Mouse (Mus musculus): Measurements from ENCODE around the gene Guca2b.
A peak's percentile ranks its signal among the peaks of the same experiment; 100 is the strongest.
"Not testable (repeated sequence)": the region's sequence is repeated elsewhere in the genome, so short reads cannot be mapped to it uniquely, and the experiment has no call there.

Gene Guca2b

DNA sequence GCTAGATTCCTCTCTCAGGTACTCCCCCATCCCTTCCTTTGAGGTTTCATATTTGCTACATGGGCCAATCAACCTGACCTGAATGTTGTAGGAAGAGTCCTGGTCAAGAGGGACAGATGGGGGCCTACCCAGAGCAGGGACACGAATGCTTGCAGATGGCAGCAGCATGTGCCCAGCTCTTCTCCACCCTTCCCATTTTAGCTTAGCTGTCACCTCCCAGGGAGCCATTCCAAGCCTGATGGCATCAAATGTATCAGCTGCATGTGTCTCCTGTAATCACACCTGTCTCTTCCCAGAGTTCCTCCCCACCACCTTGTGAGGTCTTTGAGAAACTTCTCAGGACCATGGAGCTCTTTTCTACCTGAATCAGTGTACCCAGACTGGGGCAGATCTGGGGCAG is 1.7 kb downstream of the Guca2b start:
- no peak for DNase-seq (ENCODE audit: low spot score in 2 of 2)

DNA sequence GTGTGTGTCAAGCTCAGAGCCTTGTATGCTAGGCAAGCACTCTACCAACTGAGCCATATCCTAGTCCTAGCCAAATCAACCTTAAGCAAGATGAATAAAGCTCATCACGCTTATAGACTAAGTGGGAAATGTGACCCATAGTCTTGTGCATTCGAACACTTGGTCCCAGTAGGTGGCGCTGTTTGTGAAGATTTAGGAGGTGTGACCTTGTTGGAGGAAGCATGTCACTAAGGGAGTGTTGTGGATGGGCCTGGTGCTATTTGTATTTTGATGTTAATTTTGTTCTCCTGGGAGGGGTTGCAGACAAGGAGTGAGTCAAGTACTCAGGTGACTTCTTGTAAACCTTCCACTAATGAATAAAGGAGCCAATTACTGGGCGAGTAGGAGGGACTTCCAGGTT is 16.1 kb downstream of the Guca2b start:
- DNase-seq (ENCODE audit: low spot score in 2 of 2): no peak

DNA sequence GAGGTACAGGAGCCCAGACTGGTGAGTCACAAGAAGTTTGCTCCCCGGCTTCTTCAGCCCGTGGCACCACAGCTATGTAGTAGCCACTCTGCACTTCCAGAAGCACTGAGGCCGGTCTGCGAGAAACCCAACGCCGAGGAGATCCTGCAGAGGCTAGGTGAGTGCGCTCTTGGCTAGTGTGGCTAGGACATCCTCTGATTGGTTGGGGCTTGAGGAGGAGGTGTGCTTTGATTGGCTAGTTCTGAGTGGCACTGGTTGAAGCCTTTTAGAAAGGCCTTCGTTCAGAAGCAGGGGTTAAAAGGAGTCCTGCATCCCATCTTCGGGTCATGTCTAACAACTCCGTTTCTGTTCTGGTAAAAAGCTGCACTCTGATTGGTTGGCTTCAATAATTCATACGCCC is 20.1 kb downstream of the Guca2b start:
- no peak for DNase-seq (ENCODE audit: low spot score in 2 of 2)

DNA sequence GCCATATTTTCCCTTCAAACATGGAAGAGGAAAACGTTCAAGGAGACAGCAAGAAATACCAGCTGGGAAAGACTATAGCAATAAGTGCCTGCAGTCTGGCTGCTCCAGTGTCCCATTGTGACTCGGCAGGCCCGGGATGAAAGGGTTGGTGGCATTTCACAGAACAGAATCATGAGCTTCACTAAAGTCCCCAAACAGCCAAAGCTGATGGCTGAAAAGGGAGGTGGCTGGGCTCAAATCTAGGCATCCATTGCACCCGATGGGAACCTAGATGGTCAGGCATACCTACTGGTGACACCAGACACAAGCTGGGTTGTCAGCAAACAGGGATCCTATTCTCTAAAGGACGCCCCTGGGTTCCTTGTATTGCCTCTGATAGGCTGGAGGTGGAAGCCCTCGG is 20.8 kb downstream of the Guca2b start:
- no peak for DNase-seq (ENCODE audit: low spot score in 2 of 2)

- DNase-seq (ENCODE audit: low spot score in 2 of 2): peak; percentile 55 to 70
These were observed 21.4 kb downstream of the Guca2b start, which contains the start of gene Guca2a for GRCm38 (mm10) chr4:119637176-119637845. Gene Guca2a (plus strand): TSS chr4:119637704.

- DNase-seq (ENCODE audit: low spot score in 2 of 2): no peak
These were observed 22.0 kb downstream of the Guca2b start for GRCm38 (mm10) chr4:119636731-119637130.

DNA sequence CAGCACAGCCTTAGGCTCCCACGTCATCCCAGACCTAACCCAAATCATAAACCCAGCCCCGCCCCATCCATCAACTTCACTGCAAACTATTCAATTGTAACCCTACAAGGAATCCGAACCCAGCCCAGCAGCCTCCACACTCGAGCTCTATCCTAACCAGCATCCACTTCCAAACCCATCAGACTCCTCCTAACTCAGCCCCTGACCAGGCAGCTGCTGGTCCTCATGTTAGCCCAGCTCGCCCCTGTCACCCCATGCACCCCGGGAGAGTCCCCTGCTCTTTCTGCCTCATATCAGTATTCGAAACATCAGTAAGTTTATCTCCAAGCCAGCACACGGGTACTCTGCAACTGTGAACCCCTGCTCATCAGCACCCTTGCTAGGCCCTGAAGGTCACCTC is 23.1 kb downstream of the Guca2b start:
- DNase-seq (ENCODE audit: low spot score in 2 of 2): no peak

GRCm38 (mm10) chr4:119634908-119635660 is 23.7 kb downstream of the Guca2b start:
- DNase-seq (ENCODE audit: low spot score in 2 of 2): no peak

DNA sequence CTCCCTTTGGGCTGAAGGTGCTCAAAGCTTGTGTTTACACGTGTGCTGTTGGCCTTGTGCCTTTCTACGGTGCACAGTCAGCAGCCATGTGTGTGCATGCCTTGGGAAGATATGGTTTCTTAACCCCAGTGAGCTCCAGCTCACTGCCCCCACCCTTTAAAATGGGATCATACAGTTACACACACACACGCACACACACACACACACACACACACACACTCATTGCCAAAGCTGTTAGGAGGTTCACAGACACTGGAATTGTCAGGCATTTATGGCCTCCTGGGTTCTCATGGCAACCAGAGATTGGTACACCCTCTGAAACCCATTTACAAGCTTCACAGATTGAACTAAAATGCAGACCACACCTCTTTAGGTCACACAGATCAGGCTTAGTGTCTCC is 24.8 kb downstream of the Guca2b start:
- DNase-seq (ENCODE audit: low spot score in 2 of 2): no peak

- no peak for DNase-seq (ENCODE audit: low spot score in 2 of 2)
These were observed 25.4 kb downstream of the Guca2b start for GRCm38 (mm10) chr4:119633342-119633741.

- DNase-seq (ENCODE audit: low spot score in 2 of 2): no peak
These were observed 26.0 kb downstream of the Guca2b start for GRCm38 (mm10) chr4:119632721-119633120.

DNA sequence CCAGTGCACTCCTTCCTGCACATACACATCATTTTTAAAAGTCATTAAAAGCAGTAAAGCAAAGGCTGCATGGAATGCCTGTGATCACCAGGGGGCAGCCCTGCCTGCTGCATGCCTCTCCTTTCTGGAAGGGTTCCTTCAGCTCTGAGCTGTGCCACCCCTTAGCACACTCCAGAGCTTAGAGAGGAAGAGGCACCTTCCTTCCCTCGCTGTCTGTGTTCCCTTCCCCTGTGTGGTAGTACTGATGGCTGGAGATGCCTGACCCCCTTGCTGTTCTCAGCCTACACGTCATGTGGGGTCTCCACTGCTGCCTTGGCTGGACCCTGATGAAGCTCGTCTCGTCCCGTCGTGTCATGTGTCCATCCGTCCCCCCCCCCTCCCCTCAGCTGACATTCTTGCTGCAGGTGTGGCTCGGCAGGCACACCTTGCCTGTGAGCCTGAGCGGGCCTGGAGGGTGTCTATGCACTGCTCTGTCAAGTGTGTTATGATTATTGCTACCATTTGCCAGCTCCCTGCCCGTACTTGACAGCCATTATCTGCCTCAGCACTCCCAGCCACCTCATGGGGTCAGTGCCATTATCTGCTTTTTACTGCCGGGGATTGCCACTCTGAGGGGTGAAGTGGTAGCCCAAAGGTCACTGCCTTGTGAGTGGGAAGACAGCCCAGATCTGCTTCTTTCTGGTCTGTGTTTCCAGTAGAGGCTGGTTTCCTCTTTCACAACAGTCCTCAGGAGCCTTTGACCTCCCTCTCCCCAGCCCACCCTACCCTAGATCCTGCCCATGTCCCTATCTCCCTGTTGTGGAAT is 27.4 kb downstream of the Guca2b start:
- DNase-seq (ENCODE audit: low spot score in 2 of 2): peak; percentile 46 to 53

- not testable (repeated sequence) for DNase-seq (ENCODE audit: low spot score in 2 of 2)
These were observed 30.4 kb downstream of the Guca2b start for GRCm38 (mm10) chr4:119628363-119628762.

GRCm38 (mm10) chr4:119627317-119627716 is 31.4 kb downstream of the Guca2b start:
- no peak for DNase-seq (ENCODE audit: low spot score in 2 of 2)

DNA sequence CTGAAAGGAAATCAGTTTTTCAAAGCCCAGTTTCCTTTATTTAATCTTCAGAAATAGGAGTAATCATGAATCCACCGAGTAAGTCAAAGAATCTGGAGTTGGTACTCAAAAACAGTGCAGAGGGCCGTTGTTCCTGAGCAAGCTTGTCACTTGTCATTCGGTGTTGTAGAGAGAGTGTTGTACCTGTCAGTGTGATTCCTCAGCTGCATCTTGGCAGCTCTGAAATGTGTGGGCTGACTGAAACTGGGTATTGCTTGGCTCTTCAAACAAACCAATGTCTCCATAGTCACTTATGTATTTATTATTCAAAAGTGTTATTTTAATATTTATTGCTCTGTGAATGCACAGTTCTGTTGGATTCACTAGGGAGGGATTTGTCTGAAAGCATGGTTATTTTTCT is 31.9 kb downstream of the Guca2b start:
- DNase-seq (ENCODE audit: low spot score in 2 of 2): no peak

DNA sequence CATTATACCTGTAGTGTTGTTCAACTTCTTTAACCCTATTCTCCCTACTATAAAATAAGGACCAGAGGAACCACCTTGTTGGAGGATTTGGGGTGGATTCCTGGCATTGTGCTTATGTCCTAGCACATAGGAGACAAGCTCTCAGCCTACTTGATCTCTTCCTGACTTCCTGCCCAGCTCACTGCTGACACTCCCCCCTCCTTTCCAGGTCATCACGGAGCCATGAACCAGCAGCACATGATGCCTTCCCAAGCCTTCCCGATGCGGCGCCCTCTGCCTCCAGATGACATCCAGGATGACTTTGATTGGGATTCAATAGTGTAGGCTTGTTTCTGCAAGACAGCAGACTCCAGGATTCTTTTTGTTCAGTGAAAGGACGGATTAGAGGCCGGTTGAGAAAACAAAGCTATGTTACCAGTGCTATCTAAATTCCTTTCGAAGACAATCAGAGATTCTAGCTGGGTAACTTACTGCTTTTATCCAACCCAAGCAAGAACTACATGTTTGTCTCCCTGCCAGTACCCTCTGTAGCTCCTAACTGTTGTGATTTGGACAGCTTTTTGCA is 32.6 kb downstream of the Guca2b start:
- no peak for DNase-seq (ENCODE audit: low spot score in 2 of 2)

DNA sequence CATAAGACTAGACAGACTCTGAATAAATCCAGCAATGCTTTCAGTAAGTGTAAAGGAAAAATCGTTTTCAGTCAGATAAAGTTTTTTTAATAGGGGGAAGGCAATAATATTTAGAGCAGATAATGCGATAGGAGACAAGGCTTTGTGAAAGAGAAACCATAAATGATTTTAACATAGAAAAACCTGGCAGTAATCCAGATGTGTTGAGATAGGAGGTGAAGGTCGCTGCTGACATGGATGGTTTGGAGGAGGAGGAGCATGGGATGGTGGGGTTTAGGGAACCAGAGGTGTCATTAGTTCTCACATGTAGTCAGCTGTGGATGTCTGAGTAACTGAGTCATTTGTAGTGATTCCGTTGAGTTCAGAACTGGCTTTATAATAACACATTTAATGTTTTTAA is 44.0 kb downstream of the Guca2b start:
- no peak for DNase-seq (ENCODE audit: low spot score in 2 of 2)

GRCm38 (mm10) chr4:119614078-119614477 is 44.7 kb downstream of the Guca2b start:
- no peak for DNase-seq (ENCODE audit: low spot score in 2 of 2)

- no peak for DNase-seq (ENCODE audit: low spot score in 2 of 2)
These were observed 49.3 kb downstream of the Guca2b start for GRCm38 (mm10) chr4:119609488-119609887.
